Mouse (Mus musculus): ENCODE results near the gene Rab3a. TPM values are rescaled to one million over a fixed set of nuclear protein-coding genes. Genes with fewer than 3 reads are reported as not detected.

Gene Rab3a
- polyA plus RNA-seq, 1 experiment from 2014 or later = 561 TPM

DNA sequence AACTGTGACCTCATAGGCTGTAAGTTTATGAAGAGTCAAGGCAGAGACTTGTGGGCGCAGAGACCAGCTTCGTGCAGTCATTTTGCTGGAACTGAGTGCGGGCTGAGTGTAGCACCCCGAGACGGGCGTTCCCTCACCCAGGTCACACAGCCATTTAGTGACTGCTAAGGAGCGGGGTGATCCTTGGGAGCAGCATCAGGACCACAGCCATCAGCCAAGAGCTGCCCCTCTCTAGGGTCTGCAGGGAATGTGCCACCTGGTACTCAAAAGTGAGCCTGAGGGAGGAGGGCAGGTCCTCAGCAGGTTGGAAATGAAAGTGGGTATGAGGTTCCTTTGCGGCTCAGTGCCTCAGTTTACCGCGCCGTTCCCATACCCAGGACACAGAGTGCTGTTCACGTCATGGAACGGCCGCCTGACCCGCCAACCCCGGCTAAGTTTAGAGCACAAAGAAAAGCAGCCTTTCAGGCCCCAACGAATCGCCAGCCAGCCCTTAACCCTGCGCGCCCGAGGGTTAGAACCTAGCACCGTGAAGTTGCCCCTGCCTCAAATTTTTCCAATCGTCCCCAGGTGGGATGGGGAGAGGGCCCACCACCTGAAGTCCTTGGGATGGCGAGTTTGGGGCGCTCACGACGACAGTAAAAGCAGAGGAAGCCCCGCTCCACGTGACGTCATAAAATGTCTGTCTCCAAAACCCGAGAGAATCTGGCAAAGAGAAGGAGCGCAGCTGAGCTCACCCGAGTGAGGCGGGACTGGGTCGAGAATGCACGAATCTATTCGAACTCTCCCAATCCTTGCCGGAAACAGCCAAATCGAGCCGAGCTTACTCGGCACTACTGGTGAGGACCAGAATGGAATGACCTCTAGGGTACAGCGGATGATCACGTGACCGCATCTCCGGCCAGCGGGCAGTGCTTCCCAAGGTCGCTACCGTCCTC is 10.6 kb upstream of the Rab3a start:
- H3K4me3 ChIP-seq = peak overlapping the region; percentile 38
- ATAC-seq (ENCODE audit: low FRiP score, low read depth) = no peak
- peaks cover 17% of the 10 kb centered on the region for H3K4me1 ChIP-seq (replicated peaks)
- 3% methylated on average over 48 of the region's 48 CpGs for WGBS
- H3K27me3 ChIP-seq = peaks cover 63% of the 10 kb centered on the region
- no peaks in the 10 kb centered on the region for H3K9me3 ChIP-seq
- no peaks in the 10 kb centered on the region for H3K36me3 ChIP-seq
- no peak overlapping the region for H3K27ac ChIP-seq (replicated peaks)
- H3K4me2 ChIP-seq = peak overlapping the region; percentile 61
- peak overlapping the region; percentile 36 for H3K9ac ChIP-seq

DNA sequence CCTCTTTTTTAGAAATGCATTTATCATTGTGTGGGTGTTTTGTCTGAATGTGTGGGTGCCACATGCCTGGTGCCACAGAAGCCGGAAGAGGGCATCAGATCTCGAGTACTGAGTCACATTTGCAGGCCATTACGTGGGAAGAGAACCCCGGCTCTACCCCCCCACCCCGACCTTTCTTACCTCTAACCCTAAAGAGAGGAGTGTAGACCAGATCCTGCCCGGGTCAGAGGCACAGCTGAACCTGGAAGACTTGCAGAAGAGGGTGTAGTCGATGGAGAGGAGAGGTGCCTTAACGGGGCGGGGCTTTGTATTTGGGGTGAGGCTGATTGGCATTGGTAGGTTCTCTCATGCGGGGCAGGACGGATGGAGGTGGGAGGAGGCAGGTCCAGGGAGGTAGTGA is 9.7 kb upstream of the Rab3a start:
- ATAC-seq (ENCODE audit: low FRiP score, low read depth) = no peak
- Histone ChIP-seq H3K27ac (replicated peaks) (no peak overlapping the region), H3K4me3 (no peak overlapping the region), H3K9ac (no peak overlapping the region), H3K27me3 (peaks cover 63% of the 10 kb centered on the region), H3K4me1 (replicated peaks) (peaks cover 17% of the 10 kb centered on the region), H3K9me3 (no peaks in the 10 kb centered on the region), H3K36me3 (no peaks in the 10 kb centered on the region), H3K4me2 (peak overlapping the region; percentile 61; the same call in 1 of the 2 replicates)
- WGBS = 52% methylated on average over 11 of the region's 11 CpGs

DNA sequence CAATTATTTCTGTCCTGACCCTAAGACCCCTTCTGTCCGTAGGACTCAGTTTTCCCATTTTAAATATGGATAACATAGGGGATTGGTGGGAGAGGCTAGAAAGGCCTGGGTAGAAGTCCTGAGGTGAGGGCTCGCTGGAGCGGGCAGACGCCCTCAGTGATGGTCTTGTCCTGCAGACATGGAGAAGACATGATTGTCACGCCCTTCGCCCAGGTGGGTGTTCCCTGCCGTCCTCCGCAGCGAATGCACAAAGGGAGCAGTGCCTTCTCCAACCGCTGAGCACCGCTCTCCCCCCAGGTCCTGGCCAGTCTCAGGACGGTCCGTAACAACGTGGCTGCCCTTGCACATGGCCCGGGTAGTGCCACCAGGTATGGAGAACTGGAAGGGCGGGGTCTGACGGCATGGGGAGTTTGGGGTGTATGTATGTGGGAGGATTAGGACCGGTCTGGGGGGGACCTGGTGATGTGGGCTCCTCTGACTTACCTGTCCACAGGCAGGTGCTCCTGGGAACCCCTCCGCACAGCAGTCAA is 8.7 kb upstream of the Rab3a start:
- 57% methylated on average over 19 of the region's 19 CpGs for WGBS
- Histone ChIP-seq H3K36me3 (no peaks in the 10 kb centered on the region), H3K27ac (replicated peaks) (no peak overlapping the region), H3K27me3 (peaks cover 63% of the 10 kb centered on the region), H3K4me2 (no peak overlapping the region), H3K4me3 (no peak overlapping the region), H3K4me1 (replicated peaks) (peaks cover 17% of the 10 kb centered on the region), H3K9me3 (no peaks in the 10 kb centered on the region), H3K9ac (no peak overlapping the region)
- ATAC-seq (ENCODE audit: low FRiP score, low read depth) = no peak

DNA sequence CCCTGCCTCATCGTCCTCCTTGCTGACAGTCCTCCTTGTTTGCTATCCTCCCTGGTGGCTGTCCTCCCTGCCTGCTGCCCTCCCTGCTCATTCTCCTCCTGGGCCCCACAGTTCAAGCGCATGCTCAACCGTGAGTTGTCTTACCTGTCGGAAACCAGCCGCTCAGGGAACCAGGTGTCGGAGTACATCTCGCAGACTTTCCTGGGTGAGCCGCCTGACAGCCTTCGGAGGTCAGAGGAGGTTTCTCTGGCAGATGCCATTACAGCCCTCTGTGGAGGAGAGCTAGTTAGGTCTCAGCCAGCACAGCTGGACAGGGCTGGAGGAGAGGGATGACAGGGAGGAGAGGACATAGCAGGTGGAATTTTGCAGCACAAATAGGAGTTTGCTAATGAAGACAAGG is 7.8 kb upstream of the Rab3a start:
- Histone ChIP-seq H3K4me1 (replicated peaks) (peaks cover 17% of the 10 kb centered on the region), H3K4me3 (no peak overlapping the region), H3K9me3 (no peaks in the 10 kb centered on the region), H3K9ac (no peak overlapping the region), H3K36me3 (no peaks in the 10 kb centered on the region), H3K4me2 (no peak overlapping the region), H3K27ac (replicated peaks) (no peak overlapping the region), H3K27me3 (peaks cover 62% of the 10 kb centered on the region)
- no peak for ATAC-seq (ENCODE audit: low FRiP score, low read depth)
- 73% methylated on average over 9 of the region's 9 CpGs for WGBS

DNA sequence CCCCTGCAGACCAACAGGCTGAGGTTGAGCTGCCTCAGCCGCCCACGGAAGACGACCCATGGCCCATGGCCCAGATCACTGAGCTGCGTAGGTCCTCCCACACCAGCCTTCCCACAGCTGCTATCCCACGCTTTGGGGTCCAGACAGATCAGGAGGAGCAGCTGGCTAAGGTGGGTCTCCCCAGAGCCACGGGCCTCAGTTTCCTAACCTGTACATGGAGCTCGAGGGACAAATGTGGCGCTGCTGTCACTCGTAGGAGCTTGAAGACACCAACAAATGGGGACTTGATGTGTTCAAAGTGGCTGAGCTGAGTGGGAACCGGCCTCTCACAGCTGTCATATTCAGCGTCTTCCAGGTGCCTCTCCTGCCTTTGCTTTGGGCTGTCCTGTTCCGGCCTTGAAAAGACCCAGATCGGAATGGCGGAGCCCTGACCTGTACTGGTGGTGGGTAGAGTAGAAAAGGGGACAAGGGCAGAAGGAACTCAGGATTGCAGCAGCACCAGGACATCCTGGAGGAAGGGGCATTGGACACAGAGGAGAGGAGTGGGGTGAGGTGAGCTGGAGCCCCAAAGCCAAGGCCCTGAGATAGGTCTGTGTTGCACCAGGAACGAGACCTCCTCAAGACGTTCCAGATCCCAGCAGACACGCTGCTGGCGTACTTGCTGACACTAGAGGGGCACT is 7.1 kb upstream of the Rab3a start:
- ATAC-seq (ENCODE audit: low FRiP score, low read depth) = no peak
- H3K27ac ChIP-seq (replicated peaks) = no peak overlapping the region
- H3K9ac ChIP-seq = no peak overlapping the region
- H3K36me3 ChIP-seq = no peaks in the 10 kb centered on the region
- peaks cover 17% of the 10 kb centered on the region for H3K4me1 ChIP-seq (replicated peaks)
- H3K9me3 ChIP-seq = no peaks in the 10 kb centered on the region
- H3K27me3 ChIP-seq = peaks cover 56% of the 10 kb centered on the region
- H3K4me2 ChIP-seq = no peak overlapping the region
- no peak overlapping the region for H3K4me3 ChIP-seq
- 83% methylated on average over 18 of the region's 18 CpGs for WGBS

DNA sequence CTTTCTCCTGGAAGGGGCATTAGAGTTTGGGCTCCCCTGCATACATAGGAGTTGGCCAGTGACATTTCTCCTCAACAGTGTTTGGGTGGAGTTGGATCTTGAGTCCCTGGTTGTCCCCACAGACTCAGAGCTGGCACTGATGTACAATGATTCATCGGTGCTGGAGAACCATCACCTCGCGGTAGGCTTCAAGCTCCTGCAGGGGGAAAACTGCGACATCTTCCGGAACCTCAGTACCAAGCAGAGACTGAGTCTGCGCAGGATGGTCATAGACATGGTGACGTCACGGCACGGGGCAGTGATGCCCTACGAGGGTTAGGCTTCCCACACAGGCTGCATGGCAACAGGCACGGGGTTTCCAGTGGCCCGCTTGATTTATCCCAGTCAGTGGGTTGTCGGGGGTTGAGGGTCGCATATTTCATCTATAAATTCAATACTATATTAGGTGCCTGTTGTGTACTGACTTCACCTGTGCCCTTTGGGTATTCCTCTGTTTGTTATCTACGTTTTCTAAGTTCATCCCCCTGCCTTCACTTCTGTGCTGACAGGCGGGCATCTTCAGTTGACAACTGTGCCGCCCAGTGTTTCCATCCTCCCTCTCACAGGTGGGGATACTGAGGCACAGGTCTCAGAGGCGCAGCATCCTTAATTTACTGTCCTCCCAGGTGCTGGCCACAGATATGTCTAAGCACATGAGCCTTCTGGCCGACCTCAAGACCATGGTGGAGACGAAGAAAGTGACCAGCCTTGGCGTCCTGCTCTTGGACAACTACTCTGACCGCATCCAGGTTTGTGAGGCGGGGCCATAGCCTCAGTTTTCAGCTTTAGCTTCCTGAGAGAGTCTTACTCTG is 6.0 kb upstream of the Rab3a start:
- WGBS = 91% methylated on average over 23 of the region's 23 CpGs
- no peak overlapping the region for H3K4me3 ChIP-seq
- no peaks in the 10 kb centered on the region for H3K9me3 ChIP-seq
- H3K27ac ChIP-seq (replicated peaks) = no peak overlapping the region
- no peaks in the 10 kb centered on the region for H3K36me3 ChIP-seq
- no peak overlapping the region for H3K9ac ChIP-seq
- H3K27me3 ChIP-seq = peaks cover 44% of the 10 kb centered on the region
- no peak overlapping the region for H3K4me2 ChIP-seq
- peaks cover 13% of the 10 kb centered on the region for H3K4me1 ChIP-seq (replicated peaks)
- no peak for ATAC-seq (ENCODE audit: low FRiP score, low read depth)

DNA sequence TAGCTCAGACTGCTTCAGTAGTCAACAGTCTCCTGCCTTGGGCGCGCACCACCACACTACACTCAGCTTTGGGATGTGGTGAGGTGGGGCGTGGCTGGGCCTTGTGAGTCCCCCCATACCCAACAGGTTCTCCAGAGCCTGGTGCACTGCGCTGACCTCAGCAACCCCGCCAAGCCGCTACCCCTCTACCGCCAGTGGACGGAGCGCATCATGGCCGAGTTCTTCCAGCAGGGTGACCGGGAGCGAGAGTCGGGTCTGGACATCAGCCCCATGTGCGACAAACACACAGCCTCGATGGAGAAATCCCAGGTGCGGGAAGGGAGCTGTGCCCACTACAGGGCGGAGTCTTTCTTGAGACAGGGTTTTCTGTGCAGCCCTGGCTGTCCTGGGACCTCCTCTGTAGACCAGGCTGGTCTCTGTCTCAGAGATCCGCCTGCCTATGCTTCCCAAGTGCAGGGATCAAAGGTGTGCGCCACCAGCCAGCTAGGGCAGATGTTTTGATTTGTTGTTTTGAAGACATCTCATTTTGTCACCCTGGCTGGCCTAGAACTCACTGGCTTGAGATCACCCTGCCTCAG is 5.3 kb upstream of the Rab3a start:
- H3K36me3 ChIP-seq = no peaks in the 10 kb centered on the region
- no peak overlapping the region for H3K4me2 ChIP-seq
- 82% methylated on average over 19 of the region's 19 CpGs for WGBS
- H3K4me3 ChIP-seq = no peak overlapping the region
- H3K27me3 ChIP-seq = peaks cover 37% of the 10 kb centered on the region
- no peaks in the 10 kb centered on the region for H3K9me3 ChIP-seq
- no peak for ATAC-seq (ENCODE audit: low FRiP score, low read depth)
- no peak overlapping the region for H3K27ac ChIP-seq (replicated peaks)
- no peak overlapping the region for H3K9ac ChIP-seq
- peaks cover 11% of the 10 kb centered on the region for H3K4me1 ChIP-seq (replicated peaks)

DNA sequence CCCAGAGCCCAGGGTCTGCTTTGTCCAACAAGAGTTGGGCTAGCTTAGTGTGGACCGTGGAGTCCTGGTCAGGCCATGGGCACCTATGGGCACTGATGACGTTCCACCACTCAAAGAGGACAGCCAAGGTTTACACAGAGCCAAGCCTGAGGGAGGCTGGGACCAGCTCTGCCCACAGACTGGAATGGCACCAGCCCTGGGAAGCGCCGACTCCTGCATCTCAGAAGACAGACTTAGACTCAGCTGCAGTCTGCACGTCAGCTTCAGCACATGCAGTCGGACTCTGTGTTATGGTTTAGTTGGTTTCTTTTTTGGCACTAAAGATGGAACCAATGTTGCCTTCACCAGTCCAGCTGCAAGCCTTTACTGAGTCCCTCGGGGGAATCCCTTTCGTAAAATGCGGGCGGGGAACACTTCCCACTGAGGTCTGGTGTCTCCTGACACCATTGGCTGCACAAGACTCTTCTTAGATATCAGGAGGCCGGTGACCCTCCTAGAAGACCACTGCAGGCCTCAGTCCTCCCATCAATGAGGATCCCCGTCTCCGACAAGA is 4.3 kb upstream of the Rab3a start:
- Histone ChIP-seq H3K4me3 (no peak overlapping the region), H3K36me3 (no peaks in the 10 kb centered on the region), H3K4me1 (replicated peaks) (peaks cover 12% of the 10 kb centered on the region; the same call in 1 of the 2 replicates), H3K27me3 (peaks cover 29% of the 10 kb centered on the region), H3K9me3 (no peaks in the 10 kb centered on the region), H3K9ac (no peak overlapping the region), H3K4me2 (no peak overlapping the region), H3K27ac (replicated peaks) (no peak overlapping the region)
- 85% methylated on average over 13 of the region's 13 CpGs for WGBS
- ATAC-seq (ENCODE audit: low FRiP score, low read depth) = no peak

DNA sequence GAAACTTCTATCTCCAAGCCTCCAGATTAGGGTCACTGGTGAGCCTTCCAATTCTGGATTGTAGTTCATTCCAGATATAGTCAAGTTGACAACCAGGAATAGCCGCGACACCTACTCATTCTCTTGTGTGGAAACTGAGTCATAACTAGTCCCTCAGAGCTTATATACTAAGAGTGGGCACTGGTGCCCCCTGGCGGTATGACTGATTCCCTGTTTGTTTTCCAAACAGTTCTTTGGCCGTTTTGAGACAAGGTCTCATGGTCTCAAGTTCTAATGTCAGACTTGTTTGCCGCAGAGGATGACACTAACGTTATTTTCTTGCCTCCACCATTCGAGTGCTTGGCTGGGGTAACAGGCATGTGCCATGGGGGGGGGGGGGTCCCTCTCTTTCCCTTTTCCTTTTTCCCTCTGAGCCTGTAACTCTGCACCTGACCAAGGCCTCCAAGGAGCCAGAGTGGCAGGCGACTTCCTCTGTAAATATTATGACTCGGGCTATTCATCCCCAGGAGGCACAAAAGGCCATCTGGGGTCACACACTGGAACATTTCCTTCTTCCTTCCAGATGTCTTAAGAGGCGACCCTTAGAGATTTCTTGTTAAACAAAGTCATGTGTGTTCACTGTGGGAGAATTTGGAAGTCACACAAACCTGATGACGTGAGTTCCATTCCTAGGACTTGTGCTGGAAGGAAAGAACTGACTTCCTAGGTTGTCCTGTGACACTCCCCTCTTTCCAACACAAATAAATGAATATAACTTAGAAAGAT is 2.3 kb upstream of the Rab3a start:
- no peak for ATAC-seq (ENCODE audit: low FRiP score, low read depth)

DNA sequence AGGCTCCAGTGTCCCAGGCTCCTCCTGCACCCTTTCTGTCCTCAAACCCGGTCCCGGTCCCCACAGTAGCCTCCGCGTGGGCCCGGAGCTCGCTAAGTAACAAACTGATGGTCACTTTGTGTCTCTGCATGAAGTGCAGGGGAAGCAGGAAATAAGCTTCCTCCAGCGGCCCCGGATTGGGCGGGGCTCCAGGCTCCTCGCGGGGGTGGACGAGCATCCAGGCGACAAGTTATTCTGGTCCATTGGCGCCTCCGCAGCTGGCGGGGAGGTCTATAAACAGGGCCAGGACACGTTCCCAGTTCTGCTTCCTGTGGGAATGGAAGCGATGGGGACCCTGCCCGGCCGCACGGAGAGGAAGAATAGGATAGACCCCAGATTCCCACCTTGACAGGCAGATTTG is 1.3 kb upstream of the Rab3a start:
- Histone ChIP-seq H3K4me2 (peak overlapping the region; percentile 18; the same call in 1 of the 2 replicates), H3K9me3 (no peaks in the 10 kb centered on the region), H3K27ac (replicated peaks) (peak overlapping the region; percentile 82; the same call in 1 of the 2 replicates), H3K4me3 (no peak overlapping the region), H3K9ac (no peak overlapping the region), H3K36me3 (peaks cover 17% of the 10 kb centered on the region), H3K4me1 (replicated peaks) (peaks cover 41% of the 10 kb centered on the region), H3K27me3 (0 out of 2 replicates have a peak, but pooled peaks cover 9% of the 10 kb centered on the region)
- 30% methylated on average over 21 of the region's 21 CpGs for WGBS
- ATAC-seq (ENCODE audit: low FRiP score, low read depth) = no peak

More for the DNA sequence above, 2.3 kb upstream of the Rab3a start:
- Histone ChIP-seq H3K4me3 (no peak overlapping the region), H3K27ac (replicated peaks) (no peak overlapping the region), H3K9me3 (no peaks in the 10 kb centered on the region), H3K27me3 (0 out of 2 replicates have a peak, but pooled peaks cover 13% of the 10 kb centered on the region), H3K9ac (no peak overlapping the region), H3K4me1 (replicated peaks) (peaks cover 31% of the 10 kb centered on the region), H3K4me2 (no peak overlapping the region), H3K36me3 (peaks cover 12% of the 10 kb centered on the region)
- 44% methylated on average over 11 of the region's 11 CpGs for whole genome bisulfite sequencing
